Mouse (Mus musculus): ENCODE measurements around the gene Spz1.
A peak's percentile ranks its signal among the peaks of the same experiment; 100 is the strongest.

Gene Spz1

DNA sequence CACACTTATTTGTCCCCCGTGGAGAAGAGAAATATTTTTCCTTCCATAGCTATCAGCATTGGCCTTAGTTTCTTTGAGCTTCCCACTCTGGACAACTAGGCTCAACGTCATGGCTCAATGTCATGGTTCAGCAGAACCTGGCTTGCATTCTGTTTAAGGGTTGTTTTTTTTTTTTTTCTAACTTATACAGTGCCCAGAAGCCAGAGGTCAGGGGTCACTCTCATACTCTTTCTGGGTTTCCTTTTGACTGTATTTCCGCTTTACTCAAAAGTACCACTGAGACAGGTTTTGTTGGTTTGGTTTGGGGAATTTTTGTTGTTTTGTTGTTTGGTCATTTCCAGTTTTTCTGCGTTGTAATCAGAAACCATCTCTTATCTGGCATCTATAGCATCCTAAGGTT lies 2.2 kb upstream of the Spz1 start:
- DNase-seq, result no peak

DNA sequence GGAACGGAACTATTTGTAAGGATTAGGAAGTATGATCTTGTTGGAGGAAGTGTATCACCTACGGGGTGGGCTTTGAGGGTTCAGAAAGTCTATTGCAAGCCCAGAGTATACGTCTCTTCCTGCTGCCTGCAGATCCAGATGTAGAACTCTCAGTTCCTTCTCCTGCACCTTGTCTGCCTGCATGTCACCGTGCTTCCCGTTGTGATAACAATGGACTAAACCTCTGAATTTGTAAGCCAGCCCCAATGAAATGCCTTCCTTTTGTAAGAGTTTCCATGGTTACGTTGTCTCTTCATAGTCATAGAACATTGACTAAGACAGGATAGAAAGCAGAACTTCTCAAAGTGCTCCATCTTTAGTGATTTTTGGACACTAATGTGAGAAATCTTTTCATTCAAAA lies 716 bp upstream of the Spz1 start:
- no peak for DNase-seq

DNA sequence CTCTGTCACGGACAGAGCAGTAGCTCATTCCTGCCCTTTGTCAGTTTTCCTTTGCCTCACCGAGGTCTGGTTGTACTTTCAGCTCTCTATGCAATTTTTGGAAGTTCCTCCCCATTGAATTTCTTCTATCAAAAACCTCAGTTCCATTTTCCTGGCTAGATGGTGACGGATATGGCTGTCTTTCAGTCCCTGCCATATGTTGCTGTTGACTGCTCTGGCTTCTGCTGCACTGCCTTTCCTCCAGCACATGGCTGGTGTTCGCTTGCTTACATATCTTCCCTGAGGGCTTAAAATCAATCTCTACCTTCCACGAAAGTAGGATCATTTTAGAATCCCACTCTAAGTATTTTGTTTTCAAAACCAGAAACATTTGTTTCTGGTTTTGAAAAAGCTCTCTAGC lies 16.5 kb downstream of the Spz1 start:
- no peak for DNase-seq

DNA sequence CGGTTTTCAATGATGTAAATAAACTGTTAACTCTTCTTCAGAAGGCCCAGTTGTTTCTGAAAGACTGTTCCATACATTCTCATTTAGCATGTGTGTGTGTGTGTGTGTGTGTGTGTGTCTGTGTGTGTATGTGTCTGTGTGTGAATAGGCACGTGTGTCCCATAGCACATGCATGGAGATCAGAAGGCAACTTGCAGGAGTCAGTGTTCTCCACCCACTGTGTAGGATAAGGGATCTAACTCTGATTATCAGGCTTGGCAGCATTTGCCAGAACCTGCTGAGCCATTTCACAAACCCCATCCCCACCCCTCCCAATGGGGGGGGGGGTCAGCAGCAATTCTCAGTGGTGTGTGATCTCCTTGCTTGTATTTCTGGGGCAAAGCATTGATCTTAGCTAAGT lies 18.7 kb downstream of the Spz1 start:
- DNase-seq, result no peak

DNA sequence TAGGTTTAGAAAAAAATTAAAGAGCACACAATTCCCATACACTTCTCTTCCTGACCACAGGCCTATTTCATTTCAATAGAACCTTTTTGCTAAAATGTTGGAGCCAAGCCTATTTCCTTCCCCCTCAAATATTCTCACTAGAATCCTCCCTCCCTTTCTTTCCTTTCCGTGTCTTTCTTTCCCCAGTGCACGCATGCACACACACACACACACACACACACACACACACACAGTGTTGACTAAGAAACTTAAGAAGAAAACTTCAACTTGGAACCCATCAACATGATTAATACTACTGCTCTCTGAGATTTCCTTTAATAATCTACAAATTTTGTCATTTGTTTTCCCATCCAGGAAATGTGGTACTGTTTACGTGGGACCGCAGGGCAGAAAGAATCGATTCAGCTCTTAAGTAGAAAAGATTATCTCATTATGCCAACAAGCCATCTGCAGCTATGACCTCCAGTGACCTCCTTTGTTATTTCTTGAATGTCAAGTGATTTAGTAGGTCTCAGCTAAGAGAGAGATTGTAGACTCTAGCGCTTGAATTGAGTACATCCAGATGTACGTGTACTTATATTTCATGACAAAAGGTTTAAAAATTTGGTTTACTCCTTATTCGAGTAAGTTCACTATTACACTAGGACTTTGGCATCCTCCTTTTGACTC lies 19.4 kb downstream of the Spz1 start:
- no peak for DNase-seq

DNA sequence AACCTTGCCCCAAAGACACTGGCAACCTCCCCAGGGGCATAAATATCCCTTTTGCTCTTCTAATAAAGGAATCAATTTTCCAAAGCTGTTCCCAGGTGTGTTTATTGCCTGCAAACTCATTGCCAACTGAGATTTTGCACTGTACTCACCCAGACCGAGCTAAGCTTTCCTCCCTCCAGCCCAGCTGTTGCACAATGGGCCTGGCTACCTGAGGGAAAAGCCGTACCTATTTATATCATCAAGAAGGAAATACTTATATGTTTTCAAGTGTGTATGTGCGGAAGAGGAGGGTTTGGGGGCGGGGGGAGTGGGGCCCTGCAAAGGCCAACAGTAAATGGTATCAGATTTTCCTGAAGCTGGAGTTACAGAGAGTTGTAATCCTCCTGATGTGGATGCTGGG lies 28.9 kb downstream of the Spz1 start:
- DNase-seq, result no peak

DNA sequence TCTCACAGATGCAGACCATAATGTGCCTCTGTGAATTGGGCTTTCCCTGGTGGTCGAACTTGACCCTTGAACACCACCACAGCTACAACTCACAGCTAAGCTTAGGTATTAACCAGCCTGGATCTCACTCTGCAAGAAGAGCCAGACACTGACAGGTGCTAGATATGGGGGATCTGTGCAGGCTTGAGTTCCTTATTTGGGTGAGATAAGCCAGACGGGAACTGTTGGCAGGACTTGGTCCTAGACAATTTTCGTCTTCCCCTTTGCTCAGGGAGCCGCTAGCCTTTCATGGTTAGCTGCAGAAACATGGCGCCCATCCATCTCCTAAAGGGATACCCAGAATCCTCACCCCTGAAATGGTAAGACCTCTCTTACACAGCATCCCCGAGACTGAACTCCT lies 35.0 kb downstream of the Spz1 start:
- no peak for DNase-seq

DNA sequence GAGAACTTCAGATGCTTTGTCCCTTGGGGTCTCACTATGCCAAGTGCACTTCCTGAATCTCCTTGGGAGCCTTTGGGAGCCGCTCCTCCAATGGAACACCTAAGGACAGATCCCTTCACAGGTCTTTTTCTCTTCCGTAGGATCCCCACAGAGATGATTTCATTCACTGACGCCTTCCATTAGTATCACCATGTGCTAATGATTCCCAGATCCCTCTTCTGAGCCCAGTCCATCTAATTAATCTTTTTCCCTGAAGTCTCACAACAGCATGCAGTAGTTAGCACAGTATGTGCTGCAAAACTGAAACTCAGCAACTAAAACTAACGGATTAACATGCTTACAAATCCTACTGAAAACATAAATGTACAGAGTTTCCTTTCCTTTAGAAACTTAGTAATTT lies 36.8 kb downstream of the Spz1 start:
- DNase-seq, result no peak

DNA sequence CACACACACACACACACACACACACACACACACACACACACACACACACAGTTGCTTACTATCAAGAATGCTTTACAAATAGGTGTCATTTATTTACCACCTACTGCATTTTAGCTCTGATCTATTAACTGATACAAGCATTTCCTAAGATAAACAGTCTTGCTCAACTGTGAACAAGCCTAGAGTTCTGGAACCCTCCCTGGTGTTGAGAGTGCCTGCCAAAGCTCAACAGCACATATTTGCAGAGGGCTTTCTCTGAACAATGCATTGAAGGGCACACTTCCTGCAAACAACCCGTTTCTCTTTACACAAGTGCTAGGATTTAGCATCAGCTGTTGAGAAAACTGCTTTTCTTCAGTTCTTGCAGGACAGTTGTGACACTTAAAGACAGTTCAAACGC lies 42.2 kb downstream of the Spz1 start:
- DNase-seq, result no peak

DNA sequence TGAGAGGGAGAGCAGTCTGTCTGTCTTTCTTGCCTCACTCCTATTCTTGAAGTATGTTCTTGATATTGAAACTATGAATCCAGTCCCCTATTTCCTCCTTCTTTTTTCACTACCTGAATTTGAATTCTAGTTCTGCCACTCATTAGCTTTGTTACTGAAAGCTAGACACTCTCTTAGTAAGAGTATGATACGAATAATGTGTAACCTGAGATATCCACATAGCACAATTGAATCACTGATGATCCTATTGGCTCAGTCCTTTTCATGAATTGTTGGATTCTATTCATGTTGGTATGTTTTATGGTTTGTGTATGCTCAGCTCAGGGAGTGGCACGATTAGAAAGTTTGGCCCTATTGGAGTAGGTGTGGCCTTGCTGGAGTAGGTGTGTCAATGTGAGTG lies 43.8 kb downstream of the Spz1 start:
- DNase-seq, result no peak

DNA sequence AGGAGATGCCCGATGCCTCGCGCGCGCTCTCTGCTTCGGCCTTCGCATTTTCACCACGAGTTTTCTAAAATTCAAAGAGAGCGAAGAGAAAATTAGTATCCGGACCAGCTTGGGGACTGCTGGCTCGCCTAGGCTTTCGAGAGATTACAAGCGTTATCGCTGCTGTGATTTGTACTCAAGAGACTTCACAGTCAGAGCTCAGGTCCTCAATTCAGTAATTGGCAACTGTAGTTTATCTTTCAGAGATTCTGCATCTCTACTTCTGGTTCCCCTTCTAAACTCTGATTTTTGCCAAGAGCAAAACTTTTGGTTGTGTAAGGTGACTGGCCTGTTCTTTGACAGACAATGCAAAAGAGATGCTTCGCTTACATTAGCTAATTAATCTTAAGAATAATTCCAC lies 44.7 kb downstream of the Spz1 start:
- no peak for DNase-seq

DNA sequence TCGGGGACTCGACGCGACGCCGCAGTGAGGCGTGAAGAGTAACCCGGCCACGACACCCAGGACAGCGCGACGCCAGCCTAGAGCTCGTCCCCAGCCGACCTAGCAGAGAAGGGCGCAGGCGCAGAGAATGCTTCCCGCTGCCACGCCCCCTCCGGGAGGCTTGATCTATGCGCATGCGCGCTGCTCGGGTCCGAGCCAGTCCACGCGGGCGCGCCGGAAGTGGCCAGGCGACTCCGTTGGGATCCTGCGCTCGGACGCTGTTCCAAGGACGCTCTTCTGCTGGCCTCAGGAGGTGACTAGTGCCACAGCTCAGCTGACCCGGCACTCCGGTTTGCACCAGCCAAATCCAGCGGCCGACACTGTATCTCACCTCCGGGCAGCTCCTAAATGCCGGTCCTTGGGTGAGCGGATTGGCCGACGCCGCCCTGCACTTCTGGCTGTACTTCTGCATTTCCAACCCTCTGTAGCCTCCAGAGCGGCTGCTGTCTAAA lies 45.2 kb downstream of the Spz1 start, which contains the start of gene Zfyve16:
Gene Zfyve16, minus strand, starts transcription at position 148 of the 491 bp plus-strand sequence.
- DNase-seq, result peak; percentile 94 to 97

DNA sequence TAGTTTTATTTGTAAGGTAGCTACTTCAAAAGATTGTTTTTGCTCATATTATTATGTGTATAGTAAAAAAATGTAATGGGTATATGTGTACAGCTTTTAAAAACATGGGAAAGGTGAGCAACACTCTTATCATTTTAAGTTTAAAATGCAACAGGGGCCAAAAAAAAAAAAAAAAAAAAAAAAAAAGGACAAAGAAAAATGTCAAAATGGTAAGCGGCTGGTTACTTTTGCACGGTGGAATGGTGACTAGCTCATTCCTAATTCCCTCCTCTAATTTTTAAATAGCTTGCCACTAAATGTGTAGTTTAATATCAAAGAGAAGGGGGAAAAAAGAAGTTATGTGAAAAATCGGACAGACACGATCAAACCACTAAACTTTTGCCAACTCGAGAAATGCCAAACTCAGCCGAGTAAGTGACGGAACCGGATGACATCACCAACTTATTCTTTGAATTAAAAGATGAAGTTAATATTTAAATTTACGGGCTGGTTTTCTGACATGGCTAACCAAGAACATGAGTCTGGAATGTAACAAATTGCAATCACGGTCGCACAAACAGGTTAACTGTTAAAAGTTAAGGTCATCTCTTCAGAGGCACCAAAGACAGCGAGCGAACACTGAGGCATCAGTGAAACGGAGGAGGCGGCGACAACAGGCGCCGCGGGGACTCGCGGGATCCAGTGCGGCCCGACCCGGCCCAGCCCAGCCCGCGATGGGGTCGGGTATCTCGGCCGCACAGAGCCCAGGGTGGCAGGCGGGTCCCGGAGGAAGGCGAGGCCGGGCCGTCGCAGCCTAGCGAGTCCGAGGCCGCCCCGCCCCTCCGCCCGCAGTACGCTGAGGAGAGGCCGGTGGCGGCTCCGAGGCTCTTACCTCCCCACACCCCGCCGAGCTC lies 45.9 kb downstream of the Spz1 start:
- no peak for DNase-seq

Measured in kidney, adult 8-10 months (tissue).